Mouse (Mus musculus): ENCODE data around the gene Cd209b. TPM values are rescaled to one million over a fixed set of nuclear protein-coding genes. Genes with fewer than 3 reads are reported as not detected.

Cd209b gene
- under 1 TPM in 1 of 2 experiments, not detected in 1; 0.69 TPM for total RNA-seq (2021)
- long read RNA-seq, partial matches to known transcripts = 0 of 1 reads
- long read RNA-seq, other reads (novel, unspliced or antisense) = 1 of 1 reads

- DNase-seq (ENCODE audit: low spot score in 2 of 2) = no peak
These were observed at the start of gene Cd209b for GRCm38 (mm10) chr8:3926744-3927143. Gene Cd209b (minus strand): TSS chr8:3926844.

- DNase-seq (ENCODE audit: low spot score in 2 of 2) = no peak
These were observed 29.4 kb upstream of the Cd209b start for GRCm38 (mm10) chr8:3956037-3956436.

- DNase-seq (ENCODE audit: low spot score in 2 of 2) = no peak
These were observed 28.0 kb upstream of the Cd209b start, which contains the start of gene Cd209c for GRCm38 (mm10) chr8:3954646-3955045. Gene Cd209c (minus strand): TSS chr8:3954746.

GRCm38 (mm10) chr8:3940023-3940422, 13.4 kb upstream of the Cd209b start:
- DNase-seq (ENCODE audit: low spot score in 2 of 2) = no peak

- DNase-seq (ENCODE audit: low spot score in 2 of 2) = no peak
These were observed 48.2 kb downstream of the Cd209b start, which contains the start of gene Cd209d for GRCm38 (mm10) chr8:3878455-3878854. Gene Cd209d (minus strand): TSS chr8:3878555.

GRCm38 (mm10) chr8:3876121-3876520, 50.5 kb downstream of the Cd209b start:
- no peak for DNase-seq (ENCODE audit: low spot score in 2 of 2)

Other genes starting within 250 kb of the Cd209b start
- gene Fcer2a, start 232.7 kb downstream of the Cd209b start, total RNA-seq (2021) = not detected
- gene Clec4g, start 206.2 kb downstream of the Cd209b start, total RNA-seq (2021) = not detected
- not detected for gene Cd209a, start 177.9 kb downstream of the Cd209b start, total RNA-seq (2021)
- not detected for gene Cd209e, start 72.5 kb downstream of the Cd209b start, total RNA-seq (2021)
- gene Cd209d, start 48.3 kb downstream of the Cd209b start, total RNA-seq (2021) = not detected
- under 1 TPM in 1 of 2 experiments, not detected in 1; 0.42 TPM for gene Cd209c, start 27.9 kb upstream of the Cd209b start, total RNA-seq (2021)
- under 1 TPM in 1 of 2 experiments, not detected in 1; 0.23 TPM for gene Cd209f, start 179.0 kb upstream of the Cd209b start, total RNA-seq (2021)
- not detected for gene Cd209g, start 207.3 kb upstream of the Cd209b start, total RNA-seq (2021)
- gene Evi5l, start 239.7 kb upstream of the Cd209b start, total RNA-seq (2021) = 100 to 1,000 TPM; 137 TPM